Mouse (Mus musculus) heart, postnatal 0 days (tissue): Measurements from ENCODE around the gene Qk.

Source experiments
- CTCF ChIP-seq: IDR thresholded peaks from 2 replicates; pipeline ENCODE4 v1.5.1; 2016; ENCODE audit warnings: antibody characterized with exemption, control low read depth, low read depth
- EP300 ChIP-seq: IDR thresholded peaks from 2 replicates; pipeline ENCODE4 v1.6.1; 2016; ENCODE audit warnings: antibody characterized with exemption, low read depth

DNA sequence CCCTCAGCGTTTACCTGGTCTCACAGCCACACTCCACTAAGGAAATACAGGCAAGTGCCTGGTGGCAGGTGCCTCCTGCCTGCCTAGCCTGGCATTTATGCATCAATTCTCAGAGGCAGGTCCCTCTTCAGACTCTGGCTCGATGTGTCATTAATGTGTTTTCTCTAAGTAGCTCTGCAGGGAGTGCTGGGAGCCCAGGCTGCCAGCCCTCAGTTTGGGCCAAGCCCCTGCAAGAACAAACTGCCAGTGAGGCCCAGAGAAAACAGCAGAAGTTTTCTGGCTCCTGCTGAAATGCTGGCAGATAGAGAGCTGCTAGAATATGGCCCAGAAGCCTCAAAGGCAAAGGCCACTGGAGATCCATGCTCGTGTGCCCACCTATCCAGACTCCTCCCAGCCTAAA, 131.2 kb downstream of the Qk start:
- TF ChIP-seq CTCF (no peak), EP300 (no peak)
